23 mouse cellular contexts compared by ENCODE assay signal in genomic region chr16:65987186-65987585, GRCm38 (mm10).
DNase-seq lines count a peak whose midpoint lies in the region; ATAC-seq and TF ChIP-seq lines count a peak whose summit lies in the region.
"Had no signal": no experiment of that assay in that cellular context is flagged by ENCODE, and none has a peak within 500 bp of the region (broad histone marks: within the 10 kb centered on the region; RNA-seq: fewer than 3 reads in every experiment).

No protein-coding gene starts in this region.

- no peak overlapping the region for H3K4me2 ChIP-seq in embryonic facial prominence, embryonic 14.5 days (ENCODE audit: low read depth, low read length)
- H3K4me2 ChIP-seq in forebrain, embryonic 15.5 days (replicated peaks), result no peak overlapping the region
- H3K4me2 ChIP-seq in forebrain, embryonic 11.5 days (ENCODE audit: low read depth, low read length, severe bottlenecking), result no peak overlapping the region
- no peak overlapping the region for H3K4me2 ChIP-seq in forebrain, postnatal 0 days (ENCODE audit: low read depth)
- H3K4me2 ChIP-seq: embryonic facial prominence, embryonic 13.5 days; heart, embryonic 13.5 days; hindbrain, embryonic 15.5 days; intestine, embryonic 15.5 days had no signal

- TF ChIP-seq CTCF in forebrain, postnatal 0 days (IDR thresholded peaks at IDR 0.05; ENCODE audit: low read depth), result no peak

- WGBS in embryonic facial prominence, embryonic 14.5 days, result 36% methylated on average over 2 of the region's 2 CpGs
- 43% methylated on average over 2 of the region's 2 CpGs for WGBS in embryonic facial prominence, embryonic 10.5 days
- WGBS in forebrain, embryonic 15.5 days, result 12% methylated on average over 2 of the region's 2 CpGs
- 37% methylated on average over 2 of the region's 2 CpGs for WGBS in forebrain, embryonic 11.5 days
- WGBS in forebrain, postnatal 0 days, result 20% methylated on average over 2 of the region's 2 CpGs
- 38% methylated on average over 2 of the region's 2 CpGs for WGBS in heart, embryonic 10.5 days

- no peaks in the 10 kb centered on the region for H3K27me3 ChIP-seq in embryonic facial prominence, embryonic 14.5 days (replicated peaks; ENCODE audit: control insufficient read depth, insufficient read depth, low read length)
- no peaks in the 10 kb centered on the region for H3K27me3 ChIP-seq in embryonic facial prominence, embryonic 10.5 days (replicated peaks; ENCODE audit: low read depth, poor library complexity, severe bottlenecking)
- no peaks in the 10 kb centered on the region for H3K27me3 ChIP-seq in forebrain, embryonic 15.5 days
- H3K27me3 ChIP-seq in forebrain, embryonic 11.5 days (ENCODE audit: control insufficient read depth, insufficient read depth, low read length), result no peaks in the 10 kb centered on the region
- no peaks in the 10 kb centered on the region for H3K27me3 ChIP-seq in forebrain, postnatal 0 days (ENCODE audit: insufficient read depth, low read length)
- no peaks in the 10 kb centered on the region for H3K27me3 ChIP-seq in heart, embryonic 10.5 days (ENCODE audit: insufficient read depth, poor library complexity, severe bottlenecking)
- H3K27me3 ChIP-seq: embryonic facial prominence, embryonic 13.5 days; heart, embryonic 13.5 days; hindbrain, embryonic 15.5 days; intestine, embryonic 15.5 days had no signal

- H3K36me3 ChIP-seq in embryonic facial prominence, embryonic 14.5 days (ENCODE audit: control insufficient read depth, insufficient read depth, low read length), result no peaks in the 10 kb centered on the region
- H3K36me3 ChIP-seq in embryonic facial prominence, embryonic 10.5 days (replicated peaks), result no peaks in the 10 kb centered on the region
- no peaks in the 10 kb centered on the region for H3K36me3 ChIP-seq in forebrain, embryonic 15.5 days
- H3K36me3 ChIP-seq in forebrain, embryonic 11.5 days (ENCODE audit: control insufficient read depth, insufficient read depth, low read length), result no peaks in the 10 kb centered on the region
- no peaks in the 10 kb centered on the region for H3K36me3 ChIP-seq in forebrain, postnatal 0 days (ENCODE audit: insufficient read depth)
- H3K36me3 ChIP-seq in heart, embryonic 10.5 days, result no peaks in the 10 kb centered on the region
- H3K36me3 ChIP-seq: embryonic facial prominence, embryonic 13.5 days; heart, embryonic 13.5 days; hindbrain, embryonic 15.5 days; intestine, embryonic 15.5 days had no signal

- 0 out of 2 replicates have a peak, but pooled peaks have one; percentile 44 for ATAC-seq in embryonic facial prominence, embryonic 14.5 days (ENCODE audit: low read depth)
- ATAC-seq in forebrain, embryonic 15.5 days (replicated peaks), result peak; percentile 73
- no peak for ATAC-seq in forebrain, embryonic 11.5 days (replicated peaks; ENCODE audit: low FRiP score)
- peak; percentile 66 for ATAC-seq in forebrain, postnatal 0 days
- ATAC-seq: intestine, embryonic 15.5 days; Patski had no signal

- peak; percentile 19 for DNase-seq in embryonic facial prominence, embryonic 14.5 days (ENCODE audit: low spot score)
- no peak for DNase-seq in embryonic facial prominence, embryonic 10.5 days (ENCODE audit: low spot score)
- no peak for DNase-seq in forebrain, embryonic 11.5 days (ENCODE audit: low spot score)
- peak; percentile 95 for DNase-seq in Muller cell, postnatal 12 days (ENCODE audit: inconsistent ontology term)
- peak; percentile 7 for DNase-seq in forebrain, postnatal 0 days
- no peak for DNase-seq in heart, embryonic 10.5 days (ENCODE audit: low spot score)
- DNase-seq: adrenal gland, postnatal 10 days; adrenal gland, postnatal 36 days; cerebellum, adult 11 months; cerebellum, adult 2 months; cerebellum, adult 9-11 months; cerebellum, postnatal 25 days; gastrocnemius, postnatal 25 days; heart, adult 18-20 months; heart, postnatal 14 days; heart, postnatal 4 days; kidney, adult 11 months had no signal

- H3K9me3 ChIP-seq in embryonic facial prominence, embryonic 14.5 days (ENCODE audit: control insufficient read depth, low read length), result no peaks in the 10 kb centered on the region
- H3K9me3 ChIP-seq in embryonic facial prominence, embryonic 10.5 days, result no peaks in the 10 kb centered on the region
- no peaks in the 10 kb centered on the region for H3K9me3 ChIP-seq in forebrain, embryonic 15.5 days
- H3K9me3 ChIP-seq in forebrain, embryonic 11.5 days (ENCODE audit: control insufficient read depth, low read length), result no peaks in the 10 kb centered on the region
- H3K9me3 ChIP-seq in forebrain, postnatal 0 days (ENCODE audit: low read length), result no peaks in the 10 kb centered on the region
- no peaks in the 10 kb centered on the region for H3K9me3 ChIP-seq in heart, embryonic 10.5 days
- H3K9me3 ChIP-seq: embryonic facial prominence, embryonic 13.5 days; heart, embryonic 13.5 days; hindbrain, embryonic 15.5 days; intestine, embryonic 15.5 days had no signal

- H3K9ac ChIP-seq in embryonic facial prominence, embryonic 14.5 days (ENCODE audit: low read depth, low read length), result no peak overlapping the region
- no peak overlapping the region for H3K9ac ChIP-seq in forebrain, embryonic 15.5 days (replicated peaks)
- H3K9ac ChIP-seq in forebrain, embryonic 11.5 days (ENCODE audit: low read length), result no peak overlapping the region
- H3K9ac ChIP-seq in forebrain, postnatal 0 days, result no peak overlapping the region
- H3K9ac ChIP-seq: embryonic facial prominence, embryonic 13.5 days; heart, embryonic 13.5 days; hindbrain, embryonic 15.5 days; intestine, embryonic 15.5 days had no signal

- H3K27ac ChIP-seq in embryonic facial prominence, embryonic 14.5 days (replicated peaks; ENCODE audit: low read depth, low read length), result no peak overlapping the region
- H3K27ac ChIP-seq in embryonic facial prominence, embryonic 10.5 days (replicated peaks), result no peak overlapping the region
- H3K27ac ChIP-seq in forebrain, embryonic 15.5 days (replicated peaks), result no peak overlapping the region
- no peak overlapping the region for H3K27ac ChIP-seq in forebrain, embryonic 11.5 days (ENCODE audit: low read depth, low read length)
- no peak overlapping the region for H3K27ac ChIP-seq in forebrain, postnatal 0 days (ENCODE audit: low read depth, low read length)
- H3K27ac ChIP-seq in heart, embryonic 10.5 days, result no peak overlapping the region
- H3K27ac ChIP-seq: embryonic facial prominence, embryonic 13.5 days; heart, embryonic 13.5 days; hindbrain, embryonic 15.5 days; intestine, embryonic 15.5 days had no signal

- no peak overlapping the region for H3K4me3 ChIP-seq in embryonic facial prominence, embryonic 14.5 days (ENCODE audit: low read depth, low read length)
- H3K4me3 ChIP-seq in embryonic facial prominence, embryonic 10.5 days, result no peak overlapping the region
- H3K4me3 ChIP-seq in forebrain, embryonic 15.5 days, result no peak overlapping the region
- no peak overlapping the region for H3K4me3 ChIP-seq in forebrain, embryonic 11.5 days (ENCODE audit: low read depth, low read length)
- no peak overlapping the region for H3K4me3 ChIP-seq in forebrain, postnatal 0 days (ENCODE audit: low read depth, low read length)
- no peak overlapping the region for H3K4me3 ChIP-seq in heart, embryonic 10.5 days
- H3K4me3 ChIP-seq: embryonic facial prominence, embryonic 13.5 days; heart, embryonic 13.5 days; hindbrain, embryonic 15.5 days; intestine, embryonic 15.5 days had no signal

- H3K4me1 ChIP-seq in embryonic facial prominence, embryonic 14.5 days (ENCODE audit: control insufficient read depth, insufficient read depth, low read length), result no peaks in the 10 kb centered on the region
- no peaks in the 10 kb centered on the region for H3K4me1 ChIP-seq in embryonic facial prominence, embryonic 10.5 days
- H3K4me1 ChIP-seq in forebrain, embryonic 15.5 days, result 0 out of 2 replicates have a peak, but pooled peaks cover 4% of the 10 kb centered on the region
- H3K4me1 ChIP-seq in forebrain, embryonic 11.5 days (replicated peaks; ENCODE audit: control insufficient read depth, insufficient read depth, low read length), result no peaks in the 10 kb centered on the region
- H3K4me1 ChIP-seq in forebrain, postnatal 0 days (ENCODE audit: insufficient read depth), result no peaks in the 10 kb centered on the region
- H3K4me1 ChIP-seq in heart, embryonic 10.5 days, result no peaks in the 10 kb centered on the region
- H3K4me1 ChIP-seq: embryonic facial prominence, embryonic 13.5 days; hindbrain, embryonic 15.5 days; intestine, embryonic 15.5 days had no signal

Comparison
In these comparisons a context has a peak if more than half of its experiments do, and no peak if none do; other contexts are left out.
1. DNase-seq: peak in embryonic facial prominence, embryonic 14.5 days (single experiment), Muller cell, postnatal 12 days (single experiment) and forebrain, postnatal 0 days (single experiment); none in embryonic facial prominence, embryonic 10.5 days (single experiment), forebrain, embryonic 11.5 days (single experiment) and heart, embryonic 10.5 days (single experiment).